Mouse (Mus musculus): ENCODE measurements around the gene Dapk1. TPM values are rescaled to one million over a fixed set of nuclear protein-coding genes. Genes with fewer than 3 reads are reported as not detected.

The Dapk1 gene
- polyA plus RNA-seq, 1 experiment from 2014 or later, result 42.0 TPM

GRCm38 (mm10) chr13:60707541-60708468, 106.1 kb downstream of the Dapk1 start:
- Histone ChIP-seq H3K9me3 (replicated peaks) (no peaks in the 10 kb centered on the region), H3K36me3 (no peaks in the 10 kb centered on the region; the same call in 1 of the 2 replicates), H3K4me2 (replicated peaks) (no peak overlapping the region), H3K4me3 (no peak overlapping the region), H3K27ac (0 out of 2 replicates have a peak overlapping the region, but pooled peaks have one; percentile 8), H3K9ac (no peak overlapping the region), H3K27me3 (no peaks in the 10 kb centered on the region), H3K4me1 (peaks cover 15% of the 10 kb centered on the region; the same call in 1 of the 2 replicates)
- ATAC-seq (ENCODE audit: low FRiP score), result 0 out of 2 replicates have a peak, but pooled peaks have one; percentile 13
- WGBS, result 64% methylated on average over 16 of the region's 16 CpGs

DNA sequence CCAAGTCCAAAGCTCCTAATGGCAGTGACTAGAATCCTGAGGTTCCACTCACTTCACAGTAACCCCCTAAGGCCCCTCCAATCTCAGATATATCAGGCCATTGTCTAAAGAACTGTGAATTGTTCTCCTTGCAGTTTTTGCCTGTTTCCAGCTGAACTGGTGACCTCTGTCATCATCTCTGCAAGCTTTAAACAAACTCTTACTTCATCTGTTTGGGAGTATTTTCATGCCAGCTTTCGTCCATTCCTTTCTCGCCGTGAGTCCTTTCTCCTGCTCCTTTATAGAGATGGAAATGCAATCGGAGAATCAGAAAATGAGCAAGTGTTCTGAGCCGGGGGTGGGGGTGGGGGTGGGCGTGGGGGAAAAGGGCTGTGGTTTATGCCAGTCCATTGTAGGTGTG, 107.4 kb downstream of the Dapk1 start:
- no peak overlapping the region for H3K4me3 ChIP-seq
- H3K4me2 ChIP-seq (replicated peaks), result no peak overlapping the region
- no peaks in the 10 kb centered on the region for H3K27me3 ChIP-seq
- no peaks in the 10 kb centered on the region for H3K9me3 ChIP-seq (replicated peaks)
- no peak overlapping the region for H3K27ac ChIP-seq
- H3K4me1 ChIP-seq, result peaks cover 15% of the 10 kb centered on the region; the same call in 1 of the 2 replicates
- WGBS, result 68% methylated on average over 6 of the region's 6 CpGs
- no peaks in the 10 kb centered on the region; the same call in 1 of the 2 replicates for H3K36me3 ChIP-seq
- H3K9ac ChIP-seq, result no peak overlapping the region
- no peak for ATAC-seq (ENCODE audit: low FRiP score)

DNA sequence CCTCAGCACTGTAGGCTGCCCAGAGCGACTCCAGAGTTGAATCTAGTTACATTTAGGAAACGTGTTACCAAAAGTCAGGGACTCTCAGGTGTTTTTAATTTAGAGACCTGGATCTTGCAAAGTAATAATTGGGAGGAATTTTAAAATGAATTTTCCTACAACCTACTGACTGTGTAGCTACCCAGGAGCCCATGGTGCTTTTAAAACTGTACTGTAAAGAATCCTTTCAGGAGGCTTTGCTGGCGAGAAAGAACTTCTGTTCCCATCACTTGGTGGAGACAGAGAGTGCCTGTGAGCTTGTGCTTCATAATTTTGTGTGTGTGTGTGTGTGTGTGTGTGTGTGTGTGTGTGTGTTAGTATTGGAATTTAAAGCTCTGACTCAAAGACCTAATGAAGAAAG, 109.2 kb downstream of the Dapk1 start:
- H3K27ac ChIP-seq, result no peak overlapping the region
- peaks cover 15% of the 10 kb centered on the region; the same call in 1 of the 2 replicates for H3K4me1 ChIP-seq
- H3K36me3 ChIP-seq, result no peaks in the 10 kb centered on the region
- H3K4me2 ChIP-seq (replicated peaks), result no peak overlapping the region
- ATAC-seq (ENCODE audit: low FRiP score), result no peak
- WGBS, result 74% methylated on average over 3 of the region's 3 CpGs
- no peak overlapping the region for H3K9ac ChIP-seq
- H3K4me3 ChIP-seq, result no peak overlapping the region
- no peaks in the 10 kb centered on the region for H3K27me3 ChIP-seq
- H3K9me3 ChIP-seq (replicated peaks), result no peaks in the 10 kb centered on the region

DNA sequence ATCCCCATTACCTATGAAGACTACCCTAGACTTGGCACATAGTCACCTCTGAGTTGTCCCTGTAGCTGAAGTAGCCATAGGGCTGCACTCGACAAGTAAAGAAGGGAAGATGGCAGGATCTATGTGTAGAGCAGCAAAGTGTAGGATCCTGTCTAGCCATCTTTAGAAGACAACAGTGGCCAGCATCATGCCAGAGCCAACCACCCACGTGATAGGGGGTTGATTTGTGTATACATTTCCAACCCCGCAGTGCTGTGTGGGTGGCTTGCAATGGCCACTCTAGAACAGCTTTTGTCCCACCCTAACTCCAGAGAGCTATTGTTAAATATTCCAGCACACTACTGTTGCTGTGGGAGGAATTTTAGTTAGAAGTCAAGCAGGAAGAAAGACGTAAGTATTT, 111.8 kb downstream of the Dapk1 start:
- no peak for ATAC-seq (ENCODE audit: low FRiP score)
- peaks cover 4% of the 10 kb centered on the region; the same call in 1 of the 2 replicates for H3K4me1 ChIP-seq
- H3K4me2 ChIP-seq (replicated peaks), result no peak overlapping the region
- no peak overlapping the region for H3K4me3 ChIP-seq
- no peak overlapping the region for H3K9ac ChIP-seq
- WGBS, result 92% methylated on average over 4 of the region's 4 CpGs
- H3K9me3 ChIP-seq (replicated peaks), result no peaks in the 10 kb centered on the region
- H3K36me3 ChIP-seq, result no peaks in the 10 kb centered on the region
- no peak overlapping the region for H3K27ac ChIP-seq
- H3K27me3 ChIP-seq, result no peaks in the 10 kb centered on the region

DNA sequence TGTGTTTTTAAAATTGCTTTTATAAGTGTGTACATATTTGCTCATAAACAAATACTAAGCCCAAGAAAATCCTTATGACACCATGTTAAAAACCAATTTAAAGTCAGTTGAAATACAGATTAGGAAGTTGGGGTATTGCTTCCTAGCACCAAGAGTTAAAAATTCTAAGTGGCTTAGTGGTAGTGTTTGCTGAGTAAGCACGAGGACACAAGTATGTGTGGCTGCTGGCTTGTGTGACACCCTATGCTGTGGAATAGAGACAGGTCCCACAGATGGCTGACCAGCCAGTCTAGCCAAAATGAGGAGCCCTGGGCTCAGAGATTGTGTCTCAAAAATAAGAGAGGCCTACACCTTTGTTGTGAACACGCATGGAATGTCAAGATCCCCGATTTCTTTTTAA, 114.4 kb downstream of the Dapk1 start:
- H3K27me3 ChIP-seq, result no peaks in the 10 kb centered on the region
- no peak overlapping the region for H3K27ac ChIP-seq
- peaks cover 21% of the 10 kb centered on the region for H3K36me3 ChIP-seq
- H3K4me3 ChIP-seq, result no peak overlapping the region
- ATAC-seq (ENCODE audit: low FRiP score), result no peak
- WGBS, result 87% methylated on average over 3 of the region's 3 CpGs
- H3K9ac ChIP-seq, result no peak overlapping the region
- H3K4me1 ChIP-seq, result no peaks in the 10 kb centered on the region
- H3K4me2 ChIP-seq (replicated peaks), result no peak overlapping the region
- no peaks in the 10 kb centered on the region for H3K9me3 ChIP-seq (replicated peaks)

DNA sequence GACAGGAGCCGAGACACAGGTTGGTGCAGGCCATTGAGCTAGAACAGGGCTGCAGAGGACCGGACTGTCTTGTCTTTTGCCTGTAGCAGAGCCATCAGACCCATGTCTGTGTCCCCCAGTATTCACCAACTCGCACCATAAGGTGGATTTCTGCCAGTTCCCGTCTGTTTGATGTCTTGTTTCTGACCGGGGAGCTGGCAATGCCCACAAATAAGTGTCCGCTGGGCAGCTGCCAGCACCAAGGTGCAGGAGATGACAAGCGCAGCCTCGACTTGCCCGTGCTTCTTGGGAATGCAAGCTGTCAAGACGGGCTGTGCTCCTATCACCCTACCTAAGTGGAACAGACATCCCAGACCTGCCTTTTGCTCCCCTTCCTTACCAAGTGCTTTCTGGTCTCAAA, 115.7 kb downstream of the Dapk1 start:
- Histone ChIP-seq H3K9me3 (replicated peaks) (no peaks in the 10 kb centered on the region), H3K27me3 (no peaks in the 10 kb centered on the region), H3K4me1 (no peaks in the 10 kb centered on the region), H3K9ac (no peak overlapping the region), H3K4me3 (no peak overlapping the region), H3K4me2 (replicated peaks) (no peak overlapping the region), H3K27ac (no peak overlapping the region), H3K36me3 (peaks cover 24% of the 10 kb centered on the region)
- ATAC-seq (ENCODE audit: low FRiP score), result no peak
- WGBS, result 91% methylated on average over 10 of the region's 10 CpGs

- Histone ChIP-seq H3K9me3 (replicated peaks) (no peaks in the 10 kb centered on the region), H3K4me1 (no peaks in the 10 kb centered on the region), H3K27me3 (no peaks in the 10 kb centered on the region), H3K9ac (no peak overlapping the region), H3K27ac (no peak overlapping the region), H3K4me2 (replicated peaks) (no peak overlapping the region), H3K4me3 (no peak overlapping the region), H3K36me3 (peaks cover 42% of the 10 kb centered on the region)
- WGBS, result 94% methylated on average over 10 of the region's 10 CpGs
- no peak for ATAC-seq (ENCODE audit: low FRiP score)
Observed at GRCm38 (mm10) chr13:60719581-60719980, 117.8 kb downstream of the Dapk1 start.

- Histone ChIP-seq H3K36me3 (peaks cover 66% of the 10 kb centered on the region), H3K4me1 (no peaks in the 10 kb centered on the region), H3K4me2 (replicated peaks) (no peak overlapping the region), H3K9me3 (replicated peaks) (no peaks in the 10 kb centered on the region), H3K27ac (no peak overlapping the region), H3K9ac (no peak overlapping the region), H3K27me3 (no peaks in the 10 kb centered on the region), H3K4me3 (no peak overlapping the region)
- WGBS, result 89% methylated on average over 8 of the region's 8 CpGs
- ATAC-seq (ENCODE audit: low FRiP score), result no peak
Observed at GRCm38 (mm10) chr13:60722763-60723162, 121.0 kb downstream of the Dapk1 start.

GRCm38 (mm10) chr13:60728276-60729054, 126.7 kb downstream of the Dapk1 start:
- ATAC-seq (ENCODE audit: low FRiP score), result no peak
- 95% methylated on average over 9 of the region's 9 CpGs for WGBS

GRCm38 (mm10) chr13:60729055-60729402, 127.3 kb downstream of the Dapk1 start:
- no peak overlapping the region for H3K4me3 ChIP-seq
- H3K36me3 ChIP-seq, result peaks cover 74% of the 10 kb centered on the region
- ATAC-seq (ENCODE audit: low FRiP score), result no peak
- H3K4me1 ChIP-seq, result no peaks in the 10 kb centered on the region
- no peaks in the 10 kb centered on the region for H3K9me3 ChIP-seq (replicated peaks)
- H3K27me3 ChIP-seq, result no peaks in the 10 kb centered on the region
- no peak overlapping the region for H3K27ac ChIP-seq
- WGBS, result 74% methylated on average over 3 of the region's 3 CpGs
- H3K4me2 ChIP-seq (replicated peaks), result no peak overlapping the region
- no peak overlapping the region for H3K9ac ChIP-seq

More at GRCm38 (mm10) chr13:60728276-60729054, 126.7 kb downstream of the Dapk1 start:
- peaks cover 74% of the 10 kb centered on the region for H3K36me3 ChIP-seq
- no peak overlapping the region for H3K27ac ChIP-seq
- no peaks in the 10 kb centered on the region for H3K9me3 ChIP-seq (replicated peaks)
- no peaks in the 10 kb centered on the region for H3K27me3 ChIP-seq
- H3K4me2 ChIP-seq (replicated peaks), result no peak overlapping the region
- no peaks in the 10 kb centered on the region for H3K4me1 ChIP-seq
- H3K9ac ChIP-seq, result no peak overlapping the region
- no peak overlapping the region for H3K4me3 ChIP-seq

- H3K4me3 ChIP-seq, result no peak overlapping the region
- no peak for ATAC-seq (ENCODE audit: low FRiP score)
- H3K4me2 ChIP-seq (replicated peaks), result no peak overlapping the region
- H3K9ac ChIP-seq, result no peak overlapping the region
- peaks cover 73% of the 10 kb centered on the region for H3K36me3 ChIP-seq
- H3K9me3 ChIP-seq (replicated peaks), result no peaks in the 10 kb centered on the region
- no peaks in the 10 kb centered on the region for H3K4me1 ChIP-seq
- WGBS, result 94% methylated on average over 7 of the region's 7 CpGs
- no peaks in the 10 kb centered on the region for H3K27me3 ChIP-seq
- H3K27ac ChIP-seq, result no peak overlapping the region
Observed at GRCm38 (mm10) chr13:60730587-60730986, 128.8 kb downstream of the Dapk1 start.

GRCm38 (mm10) chr13:60731001-60731400, 129.3 kb downstream of the Dapk1 start:
- peaks cover 68% of the 10 kb centered on the region for H3K36me3 ChIP-seq
- ATAC-seq (ENCODE audit: low FRiP score), result no peak
- no peaks in the 10 kb centered on the region for H3K9me3 ChIP-seq (replicated peaks)
- no peak overlapping the region for H3K4me3 ChIP-seq
- no peaks in the 10 kb centered on the region for H3K27me3 ChIP-seq
- H3K27ac ChIP-seq, result no peak overlapping the region
- no peak overlapping the region for H3K9ac ChIP-seq
- no peak overlapping the region for H3K4me2 ChIP-seq (replicated peaks)
- no peaks in the 10 kb centered on the region for H3K4me1 ChIP-seq
- 86% methylated on average over 3 of the region's 3 CpGs for WGBS

Data from hindbrain, embryonic 12.5 days (tissue).